Comparison of ENCODE assay signal across 27 mouse cellular contexts in the genomic region with DNA sequence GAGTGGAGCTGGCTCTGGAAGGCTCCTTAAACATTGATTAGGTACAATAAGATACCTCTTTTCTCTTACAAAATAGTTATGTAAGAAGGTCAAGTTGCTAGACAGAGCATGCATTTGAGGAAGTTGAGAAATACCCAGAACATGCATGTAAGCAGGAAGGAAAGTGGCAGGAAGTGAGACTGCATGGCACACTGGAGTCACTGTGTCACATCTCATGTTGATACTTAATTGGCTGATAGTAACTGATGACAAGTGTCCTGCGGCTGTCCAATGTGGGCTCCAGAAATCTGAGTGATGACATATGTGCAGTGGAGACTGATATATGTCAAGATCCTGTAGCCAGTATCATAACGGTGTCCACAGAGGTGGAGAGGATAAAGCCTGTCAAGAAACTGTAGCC.
DNase-seq lines count a peak whose midpoint lies in the region; ATAC-seq lines count a peak whose summit lies in the region.
"Had no signal": no experiment of that assay in that cellular context is flagged by ENCODE, and none has a peak within 500 bp of the region (broad histone marks: within the 10 kb centered on the region; RNA-seq: fewer than 3 reads in every experiment).

No protein-coding gene starts in this region.

- H3K4me3 ChIP-seq in liver, embryonic 16.5 days (ENCODE audit: low read depth, low read length), result no peak overlapping the region
- H3K4me3 ChIP-seq in liver, embryonic 12.5 days, result no peak overlapping the region
- H3K4me3 ChIP-seq: embryonic facial prominence, embryonic 12.5 days; forebrain, embryonic 12.5 days; gastrocnemius, adult 2 months; heart, embryonic 15.5 days; left cerebral cortex, adult 2 months; limb, embryonic 15.5 days; midbrain, embryonic 12.5 days; neural tube, embryonic 12.5 days had no signal

- H3K9ac ChIP-seq in liver, embryonic 16.5 days (ENCODE audit: low read depth, low read length), result no peak overlapping the region
- H3K9ac ChIP-seq in liver, embryonic 12.5 days, result no peak overlapping the region
- H3K9ac ChIP-seq: embryonic facial prominence, embryonic 12.5 days; forebrain, embryonic 12.5 days; heart, embryonic 15.5 days; hindbrain, embryonic 14.5 days; limb, embryonic 15.5 days; lung, embryonic 14.5 days; midbrain, embryonic 12.5 days; neural tube, embryonic 12.5 days had no signal

- H3K27ac ChIP-seq in liver, embryonic 16.5 days (ENCODE audit: low read length), result no peak overlapping the region
- H3K27ac ChIP-seq in liver, embryonic 12.5 days, result no peak overlapping the region
- H3K27ac ChIP-seq: embryonic facial prominence, embryonic 12.5 days; forebrain, embryonic 12.5 days; gastrocnemius, adult 2 months; heart, embryonic 15.5 days; hindbrain, embryonic 14.5 days; left cerebral cortex, adult 2 months; limb, embryonic 15.5 days; midbrain, embryonic 12.5 days; neural tube, embryonic 12.5 days had no signal

- H3K9me3 ChIP-seq in liver, embryonic 16.5 days (replicated peaks; ENCODE audit: control insufficient read depth, low read length), result no peaks in the 10 kb centered on the region
- H3K9me3 ChIP-seq in liver, embryonic 12.5 days (replicated peaks), result no peaks in the 10 kb centered on the region
- H3K9me3 ChIP-seq: embryonic facial prominence, embryonic 12.5 days; forebrain, embryonic 12.5 days; heart, embryonic 15.5 days; limb, embryonic 15.5 days; midbrain, embryonic 12.5 days; neural tube, embryonic 12.5 days had no signal

- no peaks in the 10 kb centered on the region for H3K27me3 ChIP-seq in liver, embryonic 16.5 days (ENCODE audit: control insufficient read depth, insufficient read depth, low read depth, low read length)
- no peaks in the 10 kb centered on the region for H3K27me3 ChIP-seq in liver, embryonic 12.5 days (replicated peaks)
- H3K27me3 ChIP-seq: embryonic facial prominence, embryonic 12.5 days; forebrain, embryonic 12.5 days; heart, embryonic 15.5 days; limb, embryonic 15.5 days; midbrain, embryonic 12.5 days; neural tube, embryonic 12.5 days had no signal

- DNase-seq in spleen, adult 18-20 months, result peak; percentile 7 to 12
- no peak for DNase-seq in spleen, postnatal 4 days (ENCODE audit: low spot score in 2 of 2)
- no peak for DNase-seq in kidney, postnatal 25 days
- no peak for DNase-seq in frontal cortex, postnatal 36 days (ENCODE audit: low spot score in 2 of 2)
- DNase-seq: adrenal gland, adult 2 months; cerebellum, adult 18-20 months; cerebellum, postnatal 14 days; gastrocnemius, adult 2 months; heart, postnatal 36 days; kidney, adult 18-20 months; layer of hippocampus, adult 9-11 months; left cerebral cortex, postnatal 4 days; lung, embryonic 14.5 days; thymus, adult 18-20 months; thymus, postnatal 36 days had no signal

- peak; percentile 55; the same call in 1 of the 2 replicates for ATAC-seq in liver, embryonic 16.5 days (ENCODE audit: low read depth)
- ATAC-seq in liver, embryonic 12.5 days, result no peak
- peak; percentile 98 for ATAC-seq in neutrophil, adult 5-6 weeks (ENCODE audit: extremely low read depth, insufficient number of reproducible peaks, low FRiP score, poor library complexity, severe bottlenecking)
- ATAC-seq: inflammation-experienced regulatory T-cells, adult 6 months had no signal

- H3K4me2 ChIP-seq in liver, embryonic 16.5 days (ENCODE audit: low read depth, low read length), result no peak overlapping the region
- no peak overlapping the region for H3K4me2 ChIP-seq in liver, embryonic 12.5 days
- H3K4me2 ChIP-seq: embryonic facial prominence, embryonic 12.5 days; forebrain, embryonic 12.5 days; heart, embryonic 15.5 days; hindbrain, embryonic 14.5 days; limb, embryonic 15.5 days; lung, embryonic 14.5 days; midbrain, embryonic 12.5 days; neural tube, embryonic 12.5 days had no signal

- no peaks in the 10 kb centered on the region for H3K4me1 ChIP-seq in liver, embryonic 16.5 days (ENCODE audit: control insufficient read depth, low read depth, low read length)
- H3K4me1 ChIP-seq in liver, embryonic 12.5 days, result no peaks in the 10 kb centered on the region
- H3K4me1 ChIP-seq: embryonic facial prominence, embryonic 12.5 days; forebrain, embryonic 12.5 days; heart, embryonic 15.5 days; limb, embryonic 15.5 days; midbrain, embryonic 12.5 days; neural tube, embryonic 12.5 days had no signal

- H3K36me3 ChIP-seq in liver, embryonic 16.5 days (ENCODE audit: control insufficient read depth, insufficient read depth), result no peaks in the 10 kb centered on the region
- no peaks in the 10 kb centered on the region for H3K36me3 ChIP-seq in liver, embryonic 12.5 days
- H3K36me3 ChIP-seq: embryonic facial prominence, embryonic 12.5 days; forebrain, embryonic 12.5 days; heart, embryonic 15.5 days; limb, embryonic 15.5 days; midbrain, embryonic 12.5 days; neural tube, embryonic 12.5 days had no signal

- 27% methylated on average over 2 of the region's 2 CpGs for WGBS in liver, embryonic 16.5 days (ENCODE audit: insufficient replicate concordance)
- WGBS in liver, embryonic 12.5 days (ENCODE audit: insufficient replicate concordance), result 41% methylated on average over 2 of the region's 2 CpGs

Comparison
In these comparisons a context has a peak if more than half of its experiments do, and no peak if none do; other contexts are left out.
1. DNase-seq: peak in spleen, adult 18-20 months (2 of 2); none in spleen, postnatal 4 days (0 of 2), kidney, postnatal 25 days (0 of 2) and frontal cortex, postnatal 36 days (0 of 2).